Mouse (Mus musculus): ENCODE measurements around the gene Fbn1. TPM values are rescaled to one million over a fixed set of nuclear protein-coding genes. Genes with fewer than 3 reads are reported as not detected.

Fbn1 gene
- polyA plus RNA-seq, 1 experiment from 2014 or later, result 33.6 TPM

- WGBS, result 86% methylated on average over 6 of the region's 6 CpGs
- H3K36me3 ChIP-seq (ENCODE audit: control insufficient read depth, insufficient read depth, low read length), result peaks cover 51% of the 10 kb centered on the region
- no peaks in the 10 kb centered on the region for H3K27me3 ChIP-seq (ENCODE audit: control insufficient read depth, insufficient read depth, low read length)
- no peaks in the 10 kb centered on the region for H3K4me1 ChIP-seq (ENCODE audit: control insufficient read depth in 2 of 2, insufficient read depth in 2 of 2, low read length in 2 of 2)
- no peak overlapping the region for H3K27ac ChIP-seq (replicated peaks in 1 of 2; ENCODE audit: control insufficient read depth in 1 of 2, insufficient read depth in 1 of 2, low read depth in 2 of 2, low read length in 2 of 2)
- no peak overlapping the region for H3K9ac ChIP-seq (ENCODE audit: low read length)
- ATAC-seq (ENCODE audit: insufficient number of reproducible peaks, insufficient read depth, low FRiP score, low read depth), result no peak
- H3K9me3 ChIP-seq (ENCODE audit: control insufficient read depth, low read length), result no peaks in the 10 kb centered on the region
- no peak overlapping the region for H3K4me3 ChIP-seq (ENCODE audit: control insufficient read depth in 1 of 2, insufficient read depth in 1 of 2, low read depth in 1 of 2, low read length in 2 of 2)
- no peak overlapping the region for H3K4me2 ChIP-seq (ENCODE audit: low read length)
These were observed 116.2 kb downstream of the Fbn1 start for GRCm38 (mm10) chr2:125391582-125391981.

- H3K4me1 ChIP-seq (ENCODE audit: control insufficient read depth in 2 of 2, insufficient read depth in 2 of 2, low read length in 2 of 2), result no peaks in the 10 kb centered on the region
- no peak for ATAC-seq (ENCODE audit: insufficient number of reproducible peaks, insufficient read depth, low FRiP score, low read depth)
- H3K36me3 ChIP-seq (ENCODE audit: control insufficient read depth, insufficient read depth, low read length), result peaks cover 56% of the 10 kb centered on the region
- no peaks in the 10 kb centered on the region for H3K27me3 ChIP-seq (ENCODE audit: control insufficient read depth, insufficient read depth, low read length)
- no peak overlapping the region for H3K9ac ChIP-seq (ENCODE audit: low read length)
- H3K4me2 ChIP-seq (ENCODE audit: low read length), result no peak overlapping the region
- 89% methylated on average over 10 of the region's 10 CpGs for WGBS
- H3K27ac ChIP-seq (replicated peaks in 1 of 2; ENCODE audit: control insufficient read depth in 1 of 2, insufficient read depth in 1 of 2, low read depth in 2 of 2, low read length in 2 of 2), result no peak overlapping the region
- H3K9me3 ChIP-seq (ENCODE audit: control insufficient read depth, low read length), result no peaks in the 10 kb centered on the region
- no peak overlapping the region for H3K4me3 ChIP-seq (ENCODE audit: control insufficient read depth in 1 of 2, insufficient read depth in 1 of 2, low read depth in 1 of 2, low read length in 2 of 2)
These were observed 118.0 kb downstream of the Fbn1 start for GRCm38 (mm10) chr2:125389796-125390195.

GRCm38 (mm10) chr2:125386221-125386965 lies 121.4 kb downstream of the Fbn1 start:
- Histone ChIP-seq H3K4me2 (ENCODE audit: low read length) (no peak overlapping the region), H3K9me3 (ENCODE audit: control insufficient read depth, low read length) (no peaks in the 10 kb centered on the region), H3K27ac (replicated peaks in 1 of 2; ENCODE audit: control insufficient read depth in 1 of 2, insufficient read depth in 1 of 2, low read depth in 2 of 2, low read length in 2 of 2) (no peak overlapping the region), H3K9ac (ENCODE audit: low read length) (no peak overlapping the region), H3K27me3 (ENCODE audit: control insufficient read depth, insufficient read depth, low read length) (no peaks in the 10 kb centered on the region), H3K4me3 (ENCODE audit: control insufficient read depth in 1 of 2, insufficient read depth in 1 of 2, low read depth in 1 of 2, low read length in 2 of 2) (no peak overlapping the region), H3K36me3 (ENCODE audit: control insufficient read depth, insufficient read depth, low read length) (peaks cover 61% of the 10 kb centered on the region), H3K4me1 (ENCODE audit: control insufficient read depth in 2 of 2, insufficient read depth in 2 of 2, low read length in 2 of 2) (peaks cover 0 to 2% of the 10 kb centered on the region in 2 experiments; a peak in 1 of 4 replicates)
- 79% methylated on average over 7 of the region's 7 CpGs for WGBS
- ATAC-seq (ENCODE audit: insufficient number of reproducible peaks, insufficient read depth, low FRiP score, low read depth), result no peak

GRCm38 (mm10) chr2:125384941-125385340 lies 122.9 kb downstream of the Fbn1 start:
- H3K4me1 ChIP-seq (ENCODE audit: control insufficient read depth in 2 of 2, insufficient read depth in 2 of 2, low read length in 2 of 2), result peaks cover 0 to 2% of the 10 kb centered on the region in 2 experiments; a peak in 1 of 4 replicates
- 78% methylated on average over 4 of the region's 4 CpGs for WGBS
- H3K36me3 ChIP-seq (ENCODE audit: control insufficient read depth, insufficient read depth, low read length), result peaks cover 69% of the 10 kb centered on the region
- no peak overlapping the region for H3K4me2 ChIP-seq (ENCODE audit: low read length)
- H3K4me3 ChIP-seq (ENCODE audit: control insufficient read depth in 1 of 2, insufficient read depth in 1 of 2, low read depth in 1 of 2, low read length in 2 of 2), result no peak overlapping the region
- H3K27me3 ChIP-seq (ENCODE audit: control insufficient read depth, insufficient read depth, low read length), result no peaks in the 10 kb centered on the region
- ATAC-seq (ENCODE audit: insufficient number of reproducible peaks, insufficient read depth, low FRiP score, low read depth), result no peak
- H3K27ac ChIP-seq (replicated peaks in 1 of 2; ENCODE audit: control insufficient read depth in 1 of 2, insufficient read depth in 1 of 2, low read depth in 2 of 2, low read length in 2 of 2), result no peak overlapping the region
- H3K9ac ChIP-seq (ENCODE audit: low read length), result no peak overlapping the region
- no peaks in the 10 kb centered on the region for H3K9me3 ChIP-seq (ENCODE audit: control insufficient read depth, low read length)

- Histone ChIP-seq H3K4me1 (ENCODE audit: control insufficient read depth in 2 of 2, insufficient read depth in 2 of 2, low read length in 2 of 2) (peaks cover 0 to 2% of the 10 kb centered on the region in 2 experiments; a peak in 1 of 4 replicates), H3K4me3 (ENCODE audit: control insufficient read depth in 1 of 2, insufficient read depth in 1 of 2, low read depth in 1 of 2, low read length in 2 of 2) (no peak overlapping the region), H3K4me2 (ENCODE audit: low read length) (no peak overlapping the region), H3K27ac (replicated peaks in 1 of 2; ENCODE audit: control insufficient read depth in 1 of 2, insufficient read depth in 1 of 2, low read depth in 2 of 2, low read length in 2 of 2) (no peak overlapping the region), H3K9ac (ENCODE audit: low read length) (no peak overlapping the region), H3K36me3 (ENCODE audit: control insufficient read depth, insufficient read depth, low read length) (peaks cover 63% of the 10 kb centered on the region), H3K27me3 (ENCODE audit: control insufficient read depth, insufficient read depth, low read length) (no peaks in the 10 kb centered on the region), H3K9me3 (ENCODE audit: control insufficient read depth, low read length) (no peaks in the 10 kb centered on the region)
- no peak for ATAC-seq (ENCODE audit: insufficient number of reproducible peaks, insufficient read depth, low FRiP score, low read depth)
- 77% methylated on average over 6 of the region's 6 CpGs for WGBS
These were observed 123.4 kb downstream of the Fbn1 start for GRCm38 (mm10) chr2:125384415-125384814.

- H3K4me2 ChIP-seq (ENCODE audit: low read length), result no peak overlapping the region
- H3K36me3 ChIP-seq (ENCODE audit: control insufficient read depth, insufficient read depth, low read length), result peaks cover 60% of the 10 kb centered on the region
- no peak overlapping the region; a peak in 1 of 4 replicates for H3K27ac ChIP-seq (replicated peaks in 1 of 2; ENCODE audit: control insufficient read depth in 1 of 2, insufficient read depth in 1 of 2, low read depth in 2 of 2, low read length in 2 of 2)
- H3K9me3 ChIP-seq (ENCODE audit: control insufficient read depth, low read length), result no peaks in the 10 kb centered on the region
- H3K9ac ChIP-seq (ENCODE audit: low read length), result no peak overlapping the region
- 72% methylated on average over 7 of the region's 7 CpGs for WGBS
- H3K4me3 ChIP-seq (ENCODE audit: control insufficient read depth in 1 of 2, insufficient read depth in 1 of 2, low read depth in 1 of 2, low read length in 2 of 2), result no peak overlapping the region
- H3K4me1 ChIP-seq (ENCODE audit: control insufficient read depth in 2 of 2, insufficient read depth in 2 of 2, low read length in 2 of 2), result peaks cover 0 to 2% of the 10 kb centered on the region in 2 experiments; a peak in 1 of 4 replicates
- H3K27me3 ChIP-seq (ENCODE audit: control insufficient read depth, insufficient read depth, low read length), result no peaks in the 10 kb centered on the region
- no peak for ATAC-seq (ENCODE audit: insufficient number of reproducible peaks, insufficient read depth, low FRiP score, low read depth)
These were observed 124.5 kb downstream of the Fbn1 start for GRCm38 (mm10) chr2:125383273-125383641.

GRCm38 (mm10) chr2:125382613-125383272 lies 125.0 kb downstream of the Fbn1 start:
- Histone ChIP-seq H3K9me3 (ENCODE audit: control insufficient read depth, low read length) (no peaks in the 10 kb centered on the region), H3K4me1 (ENCODE audit: control insufficient read depth in 2 of 2, insufficient read depth in 2 of 2, low read length in 2 of 2) (peaks cover 0 to 2% of the 10 kb centered on the region in 2 experiments; a peak in 1 of 4 replicates), H3K27ac (replicated peaks in 1 of 2; ENCODE audit: control insufficient read depth in 1 of 2, insufficient read depth in 1 of 2, low read depth in 2 of 2, low read length in 2 of 2) (no peak overlapping the region), H3K27me3 (ENCODE audit: control insufficient read depth, insufficient read depth, low read length) (no peaks in the 10 kb centered on the region), H3K4me2 (ENCODE audit: low read length) (no peak overlapping the region), H3K4me3 (ENCODE audit: control insufficient read depth in 1 of 2, insufficient read depth in 1 of 2, low read depth in 1 of 2, low read length in 2 of 2) (no peak overlapping the region), H3K9ac (ENCODE audit: low read length) (no peak overlapping the region), H3K36me3 (ENCODE audit: control insufficient read depth, insufficient read depth, low read length) (peaks cover 59% of the 10 kb centered on the region)
- ATAC-seq (ENCODE audit: insufficient number of reproducible peaks, insufficient read depth, low FRiP score, low read depth), result no peak
- 86% methylated on average over 7 of the region's 7 CpGs for WGBS
